Mouse (Mus musculus) stomach, postnatal 0 days (tissue): Measurements from ENCODE around the gene Top2a. TPM values are rescaled to one million over a fixed set of nuclear protein-coding genes. Genes with fewer than 3 reads are reported as not detected.

Experiments used
- ATAC-seq: fragments of 200-750 bp; cut with Nextera tagmentation; 2 replicates; pipeline ENCODE4 v1.8.0; 2017; ENCODE audit not compliant: low FRiP score, low TSS enrichment
- DNase-seq: peaks from one replicate; pipeline ENCODE4 v3.0.0-alpha.2; 2016; ENCODE audit warnings: low spot score
- H3K27ac ChIP-seq: fragments of 300-500 bp; sonication (generic); replicated peaks from 2 replicates; pipeline ENCODE4 v1.5.1; 2014; ENCODE audit warnings: mild to moderate bottlenecking, control low read depth
- H3K27me3 ChIP-seq: fragments of 300-500 bp; sonication (generic); 2 replicates; pipeline ENCODE4 v1.6.1; 2014; ENCODE audit warnings: low read length; ENCODE audit not compliant: control insufficient read depth, insufficient read depth
- H3K36me3 ChIP-seq: fragments of 300-500 bp; sonication (generic); 2 replicates; pipeline ENCODE4 v1.6.1; 2014; ENCODE audit warnings: low read length, mixed read lengths; ENCODE audit not compliant: control insufficient read depth, insufficient read depth
- H3K4me1 ChIP-seq: fragments of 300-500 bp; sonication (generic); replicated peaks from 2 replicates; pipeline ENCODE4 v1.6.1; 2014; ENCODE audit warnings: antibody characterized with exemption; ENCODE audit not compliant: control insufficient read depth, insufficient read depth
- H3K4me2 ChIP-seq: fragments of 300-500 bp; sonication (generic); replicated peaks from 2 replicates; pipeline ENCODE4 v1.6.1; 2014; ENCODE audit warnings: low read depth, mild to moderate bottlenecking, control low read depth, moderate library complexity
- H3K4me3 ChIP-seq: fragments of 300-500 bp; sonication (generic); 2 replicates; pipeline ENCODE4 v1.5.1; 2014; ENCODE audit warnings: low read depth, low read length, control low read depth
- H3K9ac ChIP-seq: fragments of 300-500 bp; sonication (generic); 2 replicates; pipeline ENCODE4 v1.6.1; 2014; ENCODE audit warnings: mild to moderate bottlenecking, low read length, control low read depth, mixed read lengths
- H3K9me3 ChIP-seq: fragments of 300-500 bp; sonication (generic); 2 replicates; pipeline ENCODE4 v1.6.1; 2016; ENCODE audit warnings: low read length; ENCODE audit not compliant: control insufficient read depth
- CTCF ChIP-seq: IDR thresholded peaks from 2 replicates; pipeline ENCODE4 v1.5.1; 2016; ENCODE audit warnings: antibody characterized with exemption, low read depth, mild to moderate bottlenecking, moderate library complexity
- EP300 ChIP-seq: optimal IDR thresholded peaks from 2 replicates; pipeline ENCODE3; 2016; ENCODE audit warnings: antibody characterized with exemption
- WGBS: fragments of 180-500 bp; shearing (Covaris S2); extraction: QIAGEN DNeasy Blood & Tissue Kit; methylation state at CpG from one replicate; pipeline ENCODE4 v1.1.7; 2014; 5-methylcytosine and 5-hydroxymethylcytosine counted together
- polyA plus RNA-seq: library from polyadenylated mRNA; unstranded; fragments of >200 nt; fragmentation: Nextera tagmentation; extraction: Ambion mirVana; gene quantifications from 2 replicates; pipeline ENCODE4 v1.2.1, GENCODE M21; 2015

The Top2a gene
- polyA plus RNA-seq, 1 experiment from 2014 or later = 44.5 TPM

DNA sequence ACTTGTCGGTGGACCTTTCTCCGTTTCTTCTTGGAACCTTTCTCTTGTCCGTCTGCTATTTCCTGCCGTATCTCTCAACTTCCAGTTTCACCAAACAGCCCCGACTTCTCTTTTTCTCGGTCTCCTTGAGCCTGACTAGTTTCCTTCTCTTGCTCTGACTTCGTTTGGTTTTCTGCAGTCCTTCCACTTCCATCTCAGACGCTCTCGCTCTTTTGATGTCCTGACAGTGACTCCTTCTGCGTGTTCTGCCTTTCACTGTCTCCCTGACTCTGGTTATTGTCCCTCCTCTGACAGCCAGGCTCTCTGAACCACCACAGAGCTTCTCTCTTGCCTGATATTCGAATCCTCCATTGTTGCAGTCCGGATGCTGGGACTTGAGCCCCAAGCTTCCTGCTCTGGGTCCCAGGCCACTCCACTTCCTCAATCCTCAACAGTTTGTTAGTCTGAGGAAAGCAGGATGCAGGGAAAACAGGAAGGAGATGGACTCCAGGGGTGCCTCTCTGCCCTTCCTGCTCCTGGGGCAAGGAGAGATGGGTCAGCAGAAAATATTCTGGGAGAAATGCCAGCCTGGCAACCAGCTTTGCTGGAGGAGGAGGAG lies 18.9 kb upstream of the Top2a start:
- peak overlapping the region; percentile 87 for H3K4me2 ChIP-seq
- H3K4me1 ChIP-seq = 0 out of 2 replicates have a peak, but pooled peaks cover 2% of the 10 kb centered on the region
- 27% methylated on average over 12 of the region's 12 CpGs for WGBS
- no peak for DNase-seq
- peak overlapping the region; percentile 43 for H3K4me3 ChIP-seq
- ATAC-seq = no peak
- peak overlapping the region; percentile 81 for H3K27ac ChIP-seq
- no peaks in the 10 kb centered on the region for H3K36me3 ChIP-seq
- H3K9me3 ChIP-seq = no peaks in the 10 kb centered on the region
- H3K9ac ChIP-seq = peak overlapping the region; percentile 56
- H3K27me3 ChIP-seq = no peaks in the 10 kb centered on the region
- no peak for TF ChIP-seq CTCF
- no peak for TF ChIP-seq EP300

DNA sequence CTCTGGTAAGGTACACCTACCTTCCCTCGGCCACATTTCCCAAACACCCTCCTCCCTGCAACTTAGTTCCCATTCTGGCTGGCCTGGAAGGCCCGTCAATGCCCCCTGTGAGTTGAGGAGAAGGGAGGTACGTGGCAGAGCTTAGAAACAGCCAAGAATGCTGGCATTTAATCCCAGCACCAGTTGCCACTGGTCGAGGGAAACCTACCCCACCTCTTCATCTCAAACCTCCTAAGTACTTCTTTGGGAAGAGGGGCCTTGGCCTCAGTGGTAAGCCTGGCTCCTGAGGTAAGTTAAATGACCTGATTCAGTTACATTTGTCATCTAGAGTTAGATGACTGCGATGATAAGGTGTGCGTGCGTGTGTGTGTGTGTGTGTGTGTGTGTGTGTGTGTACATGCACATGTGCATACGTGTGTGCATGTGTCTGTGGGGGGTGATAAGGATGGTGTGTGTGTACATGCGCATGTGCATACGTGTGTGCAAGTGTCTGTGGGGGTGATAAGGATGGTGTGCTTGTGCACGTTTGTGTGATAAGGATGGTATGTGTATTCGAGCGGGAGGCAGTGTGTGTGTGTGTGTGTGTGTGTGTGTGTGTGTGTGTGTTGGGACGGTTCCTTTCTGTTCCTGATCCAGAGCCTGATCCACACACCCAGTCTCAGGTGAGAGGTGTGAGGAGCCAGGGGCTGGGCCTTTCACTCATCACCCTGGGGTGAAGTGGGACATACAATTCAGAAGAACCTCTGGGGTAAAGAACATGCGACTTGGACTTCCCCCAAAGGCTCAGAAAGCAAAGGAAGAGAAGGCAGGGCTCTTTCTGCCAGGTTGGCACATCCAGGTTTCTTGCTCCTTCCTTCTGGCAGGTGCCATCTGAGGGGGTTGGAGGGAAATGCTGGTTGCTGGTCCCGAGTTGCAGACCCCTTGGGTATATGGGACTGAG lies 18.1 kb upstream of the Top2a start:
- no peak for DNase-seq
- ATAC-seq = no peak
- WGBS = 22% methylated on average over 16 of the region's 16 CpGs

DNA sequence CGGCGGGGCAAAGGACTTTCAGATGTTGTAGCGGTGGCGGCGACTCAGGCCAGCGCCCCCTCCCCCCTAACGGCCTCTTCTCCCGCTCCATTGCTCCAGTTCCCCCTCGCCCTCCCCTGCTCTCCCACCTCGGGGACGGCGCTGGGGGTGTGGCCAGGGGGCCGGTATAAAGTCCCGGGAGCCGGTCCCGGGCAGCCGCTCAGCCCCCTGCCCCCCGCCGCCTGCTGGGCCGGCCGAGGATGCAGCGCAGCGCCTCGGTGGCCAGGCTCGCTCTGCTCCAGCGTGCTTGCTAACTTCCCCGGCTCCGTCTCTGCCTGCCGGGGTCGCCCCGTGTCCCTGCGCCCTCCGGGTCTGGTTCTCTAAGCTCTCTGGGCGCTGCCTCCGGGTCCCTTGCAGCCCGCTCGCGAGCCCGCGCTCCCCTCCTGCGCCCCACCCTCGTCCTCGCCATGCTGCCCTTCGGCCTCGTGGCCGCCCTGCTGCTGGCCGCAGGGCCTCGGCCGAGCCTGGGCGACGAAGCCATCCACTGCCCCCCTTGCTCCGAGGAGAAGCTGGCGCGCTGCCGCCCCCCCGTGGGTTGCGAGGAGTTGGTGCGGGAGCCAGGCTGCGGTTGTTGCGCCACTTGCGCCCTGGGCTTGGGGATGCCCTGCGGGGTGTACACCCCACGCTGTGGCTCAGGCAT lies 17.2 kb upstream of the Top2a start, which contains the start of gene Igfbp4:
Igfbp4 (plus strand) TSS at position 194 of the 679 bp plus-strand sequence.
- no peaks in the 10 kb centered on the region for H3K9me3 ChIP-seq
- under 1% methylated on average over 59 of the region's 63 CpGs for WGBS
- DNase-seq = peak; percentile 63
- peak within 1 kb of the TSS; percentile 67 for H3K9ac ChIP-seq
- no peaks in the 10 kb centered on the region for H3K36me3 ChIP-seq
- peak; percentile 66 for ATAC-seq
- peak within 1 kb of the TSS; percentile 73 for H3K27ac ChIP-seq
- no peaks in the 10 kb centered on the region for H3K27me3 ChIP-seq
- H3K4me1 ChIP-seq = 0 out of 2 replicates have a peak, but pooled peaks cover 2% of the 10 kb centered on the region
- peak within 1 kb of the TSS; percentile 43 for H3K4me3 ChIP-seq
- H3K4me2 ChIP-seq = peak within 1 kb of the TSS; percentile 87
- TF ChIP-seq EP300 = no peak
- peak; percentile 32 for TF ChIP-seq CTCF

More for the DNA sequence above, 18.1 kb upstream of the Top2a start:
- Histone ChIP-seq H3K4me2 (peak overlapping the region; percentile 87), H3K4me1 (0 out of 2 replicates have a peak, but pooled peaks cover 2% of the 10 kb centered on the region), H3K27me3 (no peaks in the 10 kb centered on the region), H3K36me3 (no peaks in the 10 kb centered on the region), H3K27ac (peak overlapping the region; percentile 81), H3K9me3 (no peaks in the 10 kb centered on the region), H3K4me3 (peak overlapping the region; percentile 43), H3K9ac (peak overlapping the region; percentile 67)
- TF ChIP-seq EP300 (no peak), CTCF (no peak)

DNA sequence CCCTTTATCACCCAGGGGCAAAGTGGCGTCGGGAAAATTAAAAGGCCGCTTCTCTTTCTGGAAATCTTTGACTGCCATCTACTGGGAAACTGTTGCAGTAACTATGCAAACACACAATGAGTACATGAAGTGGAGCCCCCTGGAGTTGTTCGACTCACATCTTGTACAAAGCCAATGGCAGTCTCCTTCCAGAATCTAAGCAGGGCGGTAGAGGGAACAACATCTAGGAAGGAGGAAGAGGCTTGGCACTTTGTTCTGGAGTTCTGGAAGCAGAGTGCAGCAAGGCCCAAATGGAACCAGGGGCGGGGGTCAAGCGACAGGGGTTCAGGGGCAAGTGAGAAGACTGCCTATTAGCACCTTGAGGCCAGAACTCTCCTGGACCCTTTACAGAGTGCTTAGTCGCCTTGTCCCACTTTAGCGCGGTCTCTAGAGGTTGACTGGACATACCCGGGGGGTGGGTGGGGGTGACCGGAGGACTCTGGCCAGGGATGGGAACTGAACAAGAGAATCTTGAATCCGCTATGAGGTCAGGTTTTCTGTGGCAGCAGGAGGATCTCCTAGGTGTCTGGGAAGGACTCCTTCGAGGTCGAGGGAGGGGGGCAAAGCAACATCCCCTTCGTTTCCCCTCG lies 16.5 kb upstream of the Top2a start:
- no peaks in the 10 kb centered on the region for H3K9me3 ChIP-seq
- DNase-seq = no peak
- peak; percentile 84 for TF ChIP-seq CTCF
- TF ChIP-seq EP300 = no peak

DNA sequence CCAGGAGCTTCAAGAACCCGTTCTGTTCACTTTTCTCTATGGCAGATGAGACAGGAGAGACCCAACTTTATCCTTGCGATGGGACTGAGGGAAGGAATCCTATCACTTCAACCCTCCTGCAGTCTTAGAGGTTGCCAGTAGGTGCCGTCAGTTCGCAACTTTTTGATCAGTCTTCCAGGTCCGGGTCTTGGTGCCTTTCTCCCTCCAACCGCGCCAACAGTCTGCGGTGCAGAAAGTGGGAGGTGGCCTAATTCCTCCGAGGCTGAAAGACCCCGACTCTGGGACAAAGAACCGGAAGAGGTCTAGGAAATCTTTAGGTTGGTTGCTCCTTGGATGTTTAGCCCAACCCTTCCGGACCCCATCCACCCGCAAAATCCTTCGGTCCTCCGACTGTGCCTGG lies 15.8 kb upstream of the Top2a start:
- WGBS = under 1% methylated on average over 15 of the region's 15 CpGs
- peak overlapping the region; percentile 87 for H3K4me2 ChIP-seq
- H3K9ac ChIP-seq = peak overlapping the region; percentile 67
- no peaks in the 10 kb centered on the region for H3K9me3 ChIP-seq
- ATAC-seq = peak; percentile 64
- H3K4me1 ChIP-seq = 0 out of 2 replicates have a peak, but pooled peaks cover 2% of the 10 kb centered on the region
- H3K27ac ChIP-seq = peak overlapping the region; percentile 73
- TF ChIP-seq EP300 (no peak), CTCF (peak; percentile 89)
- H3K27me3 ChIP-seq = no peaks in the 10 kb centered on the region
- peak; percentile 82 for DNase-seq
- no peaks in the 10 kb centered on the region for H3K36me3 ChIP-seq
- H3K4me3 ChIP-seq = peak overlapping the region; percentile 43

More for the DNA sequence above, 16.5 kb upstream of the Top2a start:
- Histone ChIP-seq H3K27me3 (no peaks in the 10 kb centered on the region), H3K4me1 (0 out of 2 replicates have a peak, but pooled peaks cover 2% of the 10 kb centered on the region), H3K4me2 (peak overlapping the region; percentile 87), H3K27ac (peak overlapping the region; percentile 73), H3K9ac (peak overlapping the region; percentile 67), H3K36me3 (no peaks in the 10 kb centered on the region), H3K4me3 (peak overlapping the region; percentile 43)
- 2% methylated on average over 17 of the region's 17 CpGs for whole genome bisulfite sequencing
- ATAC-seq = peak; percentile 5; the same call in 1 of the 2 replicates
